Mouse (Mus musculus): ENCODE results near the gene Gpr142.

- no peak for TF ChIP-seq CTCF (IDR thresholded peaks at IDR 0.05; ENCODE audit: extremely low read depth, insufficient read length, insufficient replicate concordance, low read depth, low read length)
- no peak for TF ChIP-seq POLR2A (IDR thresholded peaks at IDR 0.05; ENCODE audit: low read depth, low read length)
These were observed 4.0 kb upstream of the Gpr142 start for GRCm38 (mm10) chr11:114794691-114795090.
